Mouse (Mus musculus) ES-E14 (cell line): Measurements from ENCODE around the gene Tmbim7.

ENCODE experiments used
- HCFC1 ChIP-seq: IDR thresholded peaks from 2 replicates; pipeline ENCODE4 v1.6.1; 2012; ENCODE audit warnings: low read length, inconsistent platforms, borderline replicate concordance; ENCODE audit not compliant: insufficient read depth
- MAFK ChIP-seq: IDR thresholded peaks from 2 replicates; pipeline ENCODE4 v1.6.1; 2014; ENCODE audit warnings: mild to moderate bottlenecking, low read depth, low read length, inconsistent platforms; ENCODE audit not compliant: insufficient read depth
- ZNF384 ChIP-seq: IDR thresholded peaks from 2 replicates; pipeline ENCODE4 v1.6.1; 2012; ENCODE audit warnings: low read depth, low read length, inconsistent platforms

- TF ChIP-seq HCFC1: no peak
- TF ChIP-seq MAFK: no peak
- TF ChIP-seq ZNF384: no peak
Measured at GRCm38 (mm10) chr5:3632285-3632684, 18.7 kb upstream of the Tmbim7 start.
